Comparison of ENCODE assay signal across 10 mouse cellular contexts in the genomic region with DNA sequence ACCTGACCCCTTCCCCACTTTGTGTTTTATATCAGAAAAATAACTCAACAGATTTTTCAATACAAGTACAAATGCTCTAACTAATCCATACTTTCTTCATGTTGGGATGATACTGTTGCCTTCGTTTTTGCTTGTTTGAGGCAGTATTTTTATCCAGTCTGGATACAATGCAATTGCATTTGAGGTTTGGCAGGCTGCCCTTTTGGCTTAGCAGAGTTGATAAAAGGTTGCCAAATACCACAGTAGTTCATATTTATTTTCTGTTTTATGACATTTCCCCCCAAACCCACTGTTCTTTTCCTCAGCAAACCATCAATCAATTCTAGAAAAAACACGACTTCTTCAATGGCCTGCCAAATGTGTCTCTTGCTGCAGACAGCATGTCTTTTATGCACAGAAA.
DNase-seq lines count a peak whose midpoint lies in the region; ATAC-seq and TF ChIP-seq lines count a peak whose summit lies in the region.
"Had no signal": no experiment of that assay in that cellular context is flagged by ENCODE, and none has a peak within 500 bp of the region (broad histone marks: within the 10 kb centered on the region; RNA-seq: fewer than 3 reads in every experiment).

No protein-coding gene starts in this region.

- H3K9me3 ChIP-seq in kidney, embryonic 14.5 days (ENCODE audit: control insufficient read depth, low read length), result no peaks in the 10 kb centered on the region
- H3K9me3 ChIP-seq: heart, embryonic 13.5 days had no signal

- no peak for TF ChIP-seq POLR2A in kidney, adult 2 months (IDR thresholded peaks at IDR 0.05; ENCODE audit: low read depth, low read length)

- H3K4me3 ChIP-seq in kidney, adult 2 months (ENCODE audit: insufficient read depth, low read depth, low read length), result no peak overlapping the region
- no peak overlapping the region for H3K4me3 ChIP-seq in kidney, embryonic 14.5 days (ENCODE audit: low read length)
- no peak overlapping the region for H3K4me3 ChIP-seq in left cerebral cortex, adult 2 months
- H3K4me3 ChIP-seq: heart, embryonic 13.5 days had no signal

- peak; percentile 36 for DNase-seq in kidney, adult 2 months
- peak; percentile 6 for DNase-seq in NIH3T3 (ENCODE audit: low read depth)
- DNase-seq in cerebellum, adult 9-10 months, result peak; percentile 87
- peak; percentile 66 for DNase-seq in kidney, postnatal 14 days
- DNase-seq in right cerebral cortex, postnatal 4 days, result no peak
- no peak for DNase-seq in left cerebral cortex, adult 2 months (ENCODE audit: extremely low spot score in 1 of 2, low spot score in 2 of 2)

- TF ChIP-seq CTCF in kidney, adult 2 months (conservative IDR thresholded peaks at IDR 0.05; ENCODE audit: insufficient read depth, insufficient read length, low read depth, low read length), result no peak
- TF ChIP-seq CTCF in left cerebral cortex, adult 2 months (IDR thresholded peaks at IDR 0.05), result no peak

- no peaks in the 10 kb centered on the region for H3K27me3 ChIP-seq in kidney, adult 2 months (replicated peaks; ENCODE audit: control insufficient read depth, insufficient read depth, low read length)
- H3K27me3 ChIP-seq in kidney, embryonic 14.5 days (ENCODE audit: control insufficient read depth, insufficient read depth, low read length), result no peaks in the 10 kb centered on the region
- H3K27me3 ChIP-seq: heart, embryonic 13.5 days had no signal

- H3K9ac ChIP-seq in kidney, embryonic 14.5 days (ENCODE audit: low read depth, low read length), result no peak overlapping the region
- H3K9ac ChIP-seq: heart, embryonic 13.5 days had no signal

- H3K4me1 ChIP-seq in kidney, adult 2 months (ENCODE audit: control insufficient read depth, insufficient read depth, low read length), result no peaks in the 10 kb centered on the region
- no peaks in the 10 kb centered on the region for H3K4me1 ChIP-seq in kidney, embryonic 14.5 days (ENCODE audit: control insufficient read depth, insufficient read depth, low read length)
- H3K4me1 ChIP-seq: heart, embryonic 13.5 days had no signal

- no peaks in the 10 kb centered on the region for H3K36me3 ChIP-seq in kidney, adult 2 months (ENCODE audit: control insufficient read depth, insufficient read depth, low read length)
- H3K36me3 ChIP-seq in kidney, embryonic 14.5 days (ENCODE audit: control insufficient read depth, insufficient read depth, low read length), result no peaks in the 10 kb centered on the region
- H3K36me3 ChIP-seq: G1E; heart, embryonic 13.5 days had no signal

- H3K27ac ChIP-seq in kidney, adult 2 months (ENCODE audit: insufficient read depth, low read depth, low read length), result no peak overlapping the region
- no peak overlapping the region; the same call in 1 of the 2 replicates for H3K27ac ChIP-seq in kidney, embryonic 14.5 days (ENCODE audit: low read depth, low read length)
- no peak overlapping the region for H3K27ac ChIP-seq in left cerebral cortex, adult 2 months
- H3K27ac ChIP-seq: heart, embryonic 13.5 days had no signal

- intact Hi-C loops in left cerebral cortex, adult 2 months (cut with DNase I), result loop anchor here (10.0 kb wide), 1 partner anchor 410 kb away; no protein-coding TSS in a partner anchor

- ATAC-seq in kidney, embryonic 14.5 days (ENCODE audit: low FRiP score, low TSS enrichment), result no peak
- ATAC-seq in megakaryocyte-erythroid progenitor cell, adult 5-6 weeks (replicated peaks; ENCODE audit: low FRiP score, low TSS enrichment, poor library complexity, severe bottlenecking), result no peak

- 54% methylated on average over 2 of the region's 2 CpGs for WGBS in kidney, adult 2 months
- WGBS in kidney, embryonic 14.5 days, result 44% methylated on average over 2 of the region's 2 CpGs

- no peak overlapping the region for H3K4me2 ChIP-seq in kidney, embryonic 14.5 days (replicated peaks; ENCODE audit: low read depth, low read length)
- H3K4me2 ChIP-seq: heart, embryonic 13.5 days had no signal

Comparison
In these comparisons a context has a peak if more than half of its experiments do, and no peak if none do; other contexts are left out.
1. DNase-seq: peak in kidney, adult 2 months (single experiment), NIH3T3 (single experiment), cerebellum, adult 9-10 months (single experiment) and kidney, postnatal 14 days (single experiment); none in right cerebral cortex, postnatal 4 days (single experiment) and left cerebral cortex, adult 2 months (0 of 2).